Mouse (Mus musculus): ENCODE data around the gene Fam78a. TPM values are rescaled to one million over a fixed set of nuclear protein-coding genes. Genes with fewer than 3 reads are reported as not detected.

Gene Fam78a
- total and polyA plus RNA-seq, 3 experiments: 0.07 to 0.47 (median 0.21) TPM

DNA sequence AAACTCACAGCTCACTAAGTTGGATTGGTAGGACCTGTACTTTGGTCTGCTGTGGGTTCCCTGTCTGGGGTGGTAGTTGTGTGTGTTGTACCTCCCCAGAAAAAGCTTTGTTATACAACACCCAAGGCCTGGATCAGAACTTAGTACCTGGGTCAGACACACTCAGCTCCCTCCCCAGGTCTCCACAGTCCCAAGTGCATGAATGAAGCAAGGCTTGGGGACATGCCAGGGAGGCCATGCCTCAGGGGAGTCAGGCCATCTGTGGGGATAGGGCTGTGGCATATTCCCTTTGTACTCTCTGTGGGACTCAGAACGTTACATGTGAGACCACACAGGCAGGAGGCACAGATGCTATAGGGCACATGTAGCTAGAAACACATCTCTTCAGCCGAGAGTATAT is 5.5 kb upstream of the Fam78a start:
- no peak for DNase-seq (ENCODE audit: extremely low read depth)
- H3K9me3 ChIP-seq (replicated peaks; ENCODE audit: low read length): peaks cover 7% of the 10 kb centered on the region
- peaks cover 57% of the 10 kb centered on the region for H3K27me3 ChIP-seq (replicated peaks)
- no peaks in the 10 kb centered on the region for H3K36me3 ChIP-seq (replicated peaks in 1 of 2; ENCODE audit: control insufficient read depth in 1 of 2, insufficient read depth in 1 of 2, low read length in 1 of 2)
- H3K9ac ChIP-seq (ENCODE audit: insufficient read depth, low read depth): no peak overlapping the region
- dilution Hi-C loops (cut with MboI; ENCODE audit: extremely low pct_ligation_motif_present, extremely low pct_unique_long_range_greater_than_20kb, low sequenced_read_pairs) (no loop called here), in situ Hi-C loops (cut with MboI; ENCODE audit: low pct_ligation_motif_present, low pct_unique_long_range_greater_than_20kb, low sequenced_read_pairs) (no loop called here)
- no peaks in the 10 kb centered on the region for H3K4me1 ChIP-seq (ENCODE audit: control insufficient read depth in 1 of 2, insufficient read depth in 2 of 2)
- H3K4me2 ChIP-seq (ENCODE audit: insufficient read depth, low read depth, poor library complexity, severe bottlenecking): no peak overlapping the region
- H3K4me3 ChIP-seq (replicated peaks in 1 of 3; ENCODE audit: low read depth in 2 of 3, low read length in 2 of 3, poor library complexity in 1 of 3): no peak overlapping the region
- no peak overlapping the region for H3K27ac ChIP-seq (ENCODE audit: insufficient read depth, low read depth)
- TF ChIP-seq MAZ (IDR thresholded peaks at IDR 0.05; ENCODE audit: low read depth, low read length): no peak
- no peak for TF ChIP-seq CTCF (conservative IDR thresholded peaks at IDR 0.05 in 1 of 2, IDR thresholded peaks at IDR 0.05 in 1 of 2; ENCODE audit: low read depth in 2 of 2, low read length in 2 of 2)
- TF ChIP-seq TBP (conservative IDR thresholded peaks at IDR 0.05; ENCODE audit: low read depth, low read length): no peak
- no peak for TF ChIP-seq PAX5 (IDR thresholded peaks at IDR 0.05; ENCODE audit: low read length)
- TF ChIP-seq TCF12 (IDR thresholded peaks at IDR 0.05; ENCODE audit: low read depth, low read length): no peak
- TF ChIP-seq CHD2 (IDR thresholded peaks at IDR 0.05; ENCODE audit: low read length): no peak
- no peak for TF ChIP-seq USF2 (conservative IDR thresholded peaks at IDR 0.05; ENCODE audit: low read depth, low read length)
- TF ChIP-seq JUND (conservative IDR thresholded peaks at IDR 0.05; ENCODE audit: low read depth, low read length): no peak
- TF ChIP-seq EP300 (IDR thresholded peaks at IDR 0.05; ENCODE audit: low read length): no peak
- TF ChIP-seq POLR2AphosphoS2 (IDR thresholded peaks at IDR 0.05; ENCODE audit: low read depth, low read length): no peak
- TF ChIP-seq RAD21 (IDR thresholded peaks at IDR 0.05; ENCODE audit: low read depth, low read length): no peak
- TF ChIP-seq BHLHE40 (IDR thresholded peaks at IDR 0.05; ENCODE audit: low read depth, low read length): no peak
- TF ChIP-seq MAX (IDR thresholded peaks at IDR 0.05; ENCODE audit: low read length): no peak
- no peak for TF ChIP-seq ZNF384 (IDR thresholded peaks at IDR 0.05; ENCODE audit: low read depth, low read length)
- TF ChIP-seq ZKSCAN1 (IDR thresholded peaks at IDR 0.05; ENCODE audit: borderline replicate concordance, low read depth, low read length): no peak
- TF ChIP-seq ZMIZ1 (IDR thresholded peaks at IDR 0.05; ENCODE audit: low read depth, low read length): no peak
- H3K79me2 ChIP-seq (replicated peaks; ENCODE audit: control insufficient read depth, extremely low read depth, insufficient read depth, poor library complexity, severe bottlenecking): no peaks in the 10 kb centered on the region

DNA sequence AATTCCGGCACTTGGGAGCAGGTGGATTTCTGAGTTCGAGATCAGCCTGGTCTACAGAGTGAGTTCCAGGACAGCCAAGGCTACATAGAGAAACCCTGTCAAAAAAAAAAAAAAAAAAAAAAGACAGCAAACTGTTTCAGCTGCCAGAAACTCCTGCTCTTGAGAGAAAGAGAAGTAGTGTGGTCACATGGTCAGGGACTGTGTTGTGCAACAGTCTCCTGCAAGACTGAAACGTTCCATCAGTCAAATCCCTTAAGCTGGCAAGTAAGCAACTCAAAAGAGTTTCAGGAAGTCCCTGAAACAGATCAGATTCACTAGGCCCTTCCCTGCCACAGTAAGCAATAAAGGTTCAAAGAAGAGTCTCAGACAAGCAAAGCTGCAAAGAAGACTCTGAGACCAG is 4.9 kb upstream of the Fam78a start:
- H3K36me3 ChIP-seq (replicated peaks in 1 of 2; ENCODE audit: control insufficient read depth in 1 of 2, insufficient read depth in 1 of 2, low read length in 1 of 2): no peaks in the 10 kb centered on the region
- peaks cover 7% of the 10 kb centered on the region for H3K9me3 ChIP-seq (replicated peaks; ENCODE audit: low read length)
- peaks cover 57% of the 10 kb centered on the region for H3K27me3 ChIP-seq (replicated peaks)
- no peak overlapping the region for H3K27ac ChIP-seq (ENCODE audit: insufficient read depth, low read depth)
- dilution Hi-C loops (cut with MboI; ENCODE audit: extremely low pct_ligation_motif_present, extremely low pct_unique_long_range_greater_than_20kb, low sequenced_read_pairs) (no loop called here), in situ Hi-C loops (cut with MboI; ENCODE audit: low pct_ligation_motif_present, low pct_unique_long_range_greater_than_20kb, low sequenced_read_pairs) (no loop called here)
- H3K4me3 ChIP-seq (replicated peaks in 1 of 3; ENCODE audit: low read depth in 2 of 3, low read length in 2 of 3, poor library complexity in 1 of 3): no peak overlapping the region
- no peak for TF ChIP-seq NRF1 (IDR thresholded peaks at IDR 0.05; ENCODE audit: low read depth, low read length)
- no peak for TF ChIP-seq E2F4 (IDR thresholded peaks at IDR 0.05; ENCODE audit: insufficient replicate concordance, low read depth, low read length)
- TF ChIP-seq CHD2 (IDR thresholded peaks at IDR 0.05; ENCODE audit: low read length): no peak
- TF ChIP-seq MAX (IDR thresholded peaks at IDR 0.05; ENCODE audit: low read length): no peak
- TF ChIP-seq PAX5 (IDR thresholded peaks at IDR 0.05; ENCODE audit: low read length): no peak
- TF ChIP-seq BHLHE40 (IDR thresholded peaks at IDR 0.05; ENCODE audit: low read depth, low read length): no peak
- no peak for TF ChIP-seq MAFK (IDR thresholded peaks at IDR 0.05; ENCODE audit: insufficient replicate concordance, low read length)
- TF ChIP-seq ELF1 (IDR thresholded peaks at IDR 0.05; ENCODE audit: low read depth, low read length): no peak
- no peak for TF ChIP-seq KAT2A (IDR thresholded peaks at IDR 0.05; ENCODE audit: insufficient replicate concordance, low read length)
- TF ChIP-seq RAD21 (IDR thresholded peaks at IDR 0.05; ENCODE audit: low read depth, low read length): no peak
- no peak for TF ChIP-seq JUND (conservative IDR thresholded peaks at IDR 0.05; ENCODE audit: low read depth, low read length)
- TF ChIP-seq CHD1 (IDR thresholded peaks at IDR 0.05; ENCODE audit: low read depth, low read length): no peak
- no peak for TF ChIP-seq CTCF (conservative IDR thresholded peaks at IDR 0.05 in 1 of 2, IDR thresholded peaks at IDR 0.05 in 1 of 2; ENCODE audit: low read depth in 2 of 2, low read length in 2 of 2)
- no peak for TF ChIP-seq UBTF (IDR thresholded peaks at IDR 0.05; ENCODE audit: low read depth, low read length)
- no peak for TF ChIP-seq MYC (IDR thresholded peaks at IDR 0.05; ENCODE audit: low read depth, low read length)
- no peak for TF ChIP-seq GABPA (IDR thresholded peaks at IDR 0.05; ENCODE audit: insufficient replicate concordance, low read depth, low read length)
- TF ChIP-seq POLR2AphosphoS2 (IDR thresholded peaks at IDR 0.05; ENCODE audit: low read depth, low read length): no peak
- no peak for TF ChIP-seq POLR2A (IDR thresholded peaks at IDR 0.05; ENCODE audit: low read depth, low read length)
- TF ChIP-seq ZKSCAN1 (IDR thresholded peaks at IDR 0.05; ENCODE audit: borderline replicate concordance, low read depth, low read length): no peak
- no peak for TF ChIP-seq ZNF384 (IDR thresholded peaks at IDR 0.05; ENCODE audit: low read depth, low read length)
- H3K4me1 ChIP-seq (ENCODE audit: control insufficient read depth in 1 of 2, insufficient read depth in 2 of 2): no peaks in the 10 kb centered on the region
- no peak overlapping the region for H3K4me2 ChIP-seq (ENCODE audit: insufficient read depth, low read depth, poor library complexity, severe bottlenecking)
- H3K9ac ChIP-seq (ENCODE audit: insufficient read depth, low read depth): no peak overlapping the region
- no peaks in the 10 kb centered on the region for H3K79me2 ChIP-seq (replicated peaks; ENCODE audit: control insufficient read depth, extremely low read depth, insufficient read depth, poor library complexity, severe bottlenecking)
- DNase-seq (ENCODE audit: extremely low read depth): no peak
